Mouse (Mus musculus): ENCODE results near the gene Borcs6.

GRCm38 (mm10) chr11:69053848-69054247 lies 5.7 kb upstream of the Borcs6 start:
- no peak for TF ChIP-seq CTCF (IDR thresholded peaks at IDR 0.05; ENCODE audit: control insufficient read depth, insufficient read depth, insufficient read length)
- TF ChIP-seq USF1 (IDR thresholded peaks at IDR 0.05; ENCODE audit: low read depth): no peak
- no peak for TF ChIP-seq MAX (IDR thresholded peaks at IDR 0.05)
- TF ChIP-seq MYOG (IDR thresholded peaks at IDR 0.05; ENCODE audit: control insufficient read depth, extremely low read depth, insufficient read length): no peak
- no peak for TF ChIP-seq MYOD1 (IDR thresholded peaks at IDR 0.05; ENCODE audit: control insufficient read depth, insufficient read length, low read depth)
- TF ChIP-seq CEBPB (IDR thresholded peaks at IDR 0.05; ENCODE audit: low read depth): no peak
- no peak for TF ChIP-seq FOSL1 (IDR thresholded peaks at IDR 0.05; ENCODE audit: insufficient read depth, low read length, poor library complexity, severe bottlenecking)
